Mouse (Mus musculus): ENCODE data around the gene Usp33.

Gene Usp33

DNA sequence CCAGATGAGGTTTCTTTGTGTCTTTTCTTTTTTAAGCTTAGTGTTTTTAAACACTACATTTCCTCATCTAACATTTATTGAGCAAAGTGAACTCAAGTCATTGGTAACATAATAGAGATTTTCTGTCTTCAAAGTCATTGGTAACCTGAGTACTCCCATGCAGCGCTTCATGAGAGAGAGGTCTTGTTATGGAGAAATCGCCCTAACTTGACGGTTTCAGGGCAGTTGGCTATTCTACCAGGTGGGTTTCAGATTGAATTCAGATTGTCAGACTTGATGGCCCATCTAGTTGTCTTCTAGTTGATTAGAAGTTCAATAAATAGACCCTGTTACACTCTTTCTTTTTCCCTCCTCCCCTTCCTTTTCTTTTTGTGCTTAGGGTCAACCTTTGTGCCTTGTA, 54.6 kb downstream of the Usp33 start:
- CTCF ChIA-PET: no interaction called here

- CTCF ChIA-PET: no interaction called here
These were observed 55.8 kb downstream of the Usp33 start for GRCm38 (mm10) chr3:152401964-152402670.

DNA sequence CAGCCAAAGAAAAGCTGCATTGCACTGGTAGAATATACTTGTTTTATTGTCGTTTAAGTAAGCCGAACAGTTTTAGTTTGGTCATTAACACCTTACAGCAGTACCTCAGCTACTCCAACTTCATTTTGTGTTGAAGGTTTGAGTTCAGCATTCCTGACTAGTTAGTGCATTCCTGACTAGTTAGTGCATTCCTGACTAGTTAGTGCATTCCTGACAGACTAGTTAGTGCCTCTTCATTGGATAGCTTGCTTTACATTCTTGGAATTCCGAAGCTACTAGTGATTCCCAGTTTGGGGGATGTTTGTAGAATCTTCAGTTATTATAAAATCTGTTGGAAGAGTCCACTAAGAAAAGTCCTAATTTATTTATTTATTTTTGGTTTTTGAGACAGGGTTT, 56.4 kb downstream of the Usp33 start:
- CTCF ChIA-PET: no interaction called here

DNA sequence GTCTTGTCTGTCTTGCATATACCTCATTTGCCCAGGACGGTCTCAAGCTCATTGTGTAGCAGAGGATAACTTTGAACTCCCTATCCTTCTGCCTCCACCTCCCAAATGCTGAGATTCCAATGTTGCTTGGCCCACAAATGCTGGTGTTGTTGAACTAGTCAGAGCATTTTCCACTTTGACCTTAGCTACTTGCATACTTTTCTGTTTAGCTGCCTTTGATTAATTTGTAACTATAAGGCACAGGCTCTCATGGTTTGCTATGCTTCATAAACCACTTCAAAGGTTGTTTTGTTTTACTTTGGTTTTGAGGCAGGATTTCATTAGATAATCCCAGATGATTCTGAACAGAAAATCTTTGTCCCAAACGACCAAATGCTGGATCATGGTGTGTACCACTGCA, 57.5 kb downstream of the Usp33 start:
- CTCF ChIA-PET: no interaction called here

- CTCF ChIA-PET: no interaction called here
These were observed 59.1 kb downstream of the Usp33 start for GRCm38 (mm10) chr3:152405420-152405819.

DNA sequence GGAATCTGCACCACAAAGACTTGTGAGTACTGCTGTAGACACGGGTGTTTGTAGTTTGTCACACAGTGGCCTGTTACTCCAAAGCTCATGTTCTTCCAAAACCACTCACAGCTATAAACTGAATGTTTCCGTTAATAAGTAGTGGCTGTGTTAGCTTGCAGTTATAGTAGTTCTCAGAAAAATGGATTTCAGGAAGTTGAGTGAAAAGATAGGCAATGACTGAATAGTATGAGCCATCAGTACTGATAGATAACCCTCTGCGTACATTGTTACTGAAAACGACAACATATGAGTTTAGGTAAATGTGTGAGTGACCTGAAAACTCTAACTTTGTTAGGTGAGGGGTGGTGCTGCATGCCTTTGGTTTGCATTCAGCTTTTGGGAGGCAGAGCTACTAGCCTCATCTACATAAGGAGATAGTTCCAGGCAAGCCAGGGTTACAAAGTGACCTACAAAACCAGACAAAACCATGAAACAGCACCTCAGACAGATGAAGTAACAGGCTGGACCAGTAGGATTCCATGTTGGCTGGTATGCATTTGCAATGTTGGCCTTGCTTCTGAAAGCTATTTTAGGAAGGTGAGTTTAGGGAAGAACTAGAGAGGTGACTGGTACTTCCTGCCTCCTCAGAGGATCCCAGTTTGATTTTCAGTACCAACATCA, 59.8 kb downstream of the Usp33 start:
- CTCF ChIA-PET: no interaction called here

DNA sequence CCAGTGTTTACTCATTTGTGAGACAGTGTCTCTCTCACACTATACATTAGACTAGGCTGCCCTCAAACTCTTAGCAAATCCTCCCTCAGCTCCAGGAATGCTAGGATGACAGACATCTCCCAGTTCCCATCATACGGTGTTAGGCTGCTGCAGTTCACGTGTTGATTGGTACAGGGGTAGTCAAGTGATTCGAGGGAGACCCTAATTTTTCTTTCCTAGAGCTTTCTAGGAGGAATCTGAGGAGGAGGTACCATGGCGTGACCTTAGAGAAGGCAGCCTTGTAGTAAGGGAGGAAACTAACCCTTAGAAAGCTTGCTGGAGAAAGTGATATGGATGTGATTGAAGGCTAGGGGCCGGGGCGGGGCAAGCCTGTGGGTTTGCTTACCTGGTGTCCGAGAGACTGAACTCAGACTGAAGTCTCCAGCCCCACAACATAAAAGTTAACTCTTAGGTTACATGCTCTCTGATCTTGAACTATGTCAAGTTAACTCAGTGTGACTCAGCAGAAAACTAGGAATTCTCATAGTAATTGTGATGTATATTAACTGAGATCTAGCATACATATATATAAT, 64.8 kb downstream of the Usp33 start:
- CTCF ChIA-PET: interaction anchor here (0.6 to 1.2 kb wide), 2 partner anchors 17 to 296 kb away, joined by 3 to 7 read pairs; no protein-coding TSS in a partner anchor

DNA sequence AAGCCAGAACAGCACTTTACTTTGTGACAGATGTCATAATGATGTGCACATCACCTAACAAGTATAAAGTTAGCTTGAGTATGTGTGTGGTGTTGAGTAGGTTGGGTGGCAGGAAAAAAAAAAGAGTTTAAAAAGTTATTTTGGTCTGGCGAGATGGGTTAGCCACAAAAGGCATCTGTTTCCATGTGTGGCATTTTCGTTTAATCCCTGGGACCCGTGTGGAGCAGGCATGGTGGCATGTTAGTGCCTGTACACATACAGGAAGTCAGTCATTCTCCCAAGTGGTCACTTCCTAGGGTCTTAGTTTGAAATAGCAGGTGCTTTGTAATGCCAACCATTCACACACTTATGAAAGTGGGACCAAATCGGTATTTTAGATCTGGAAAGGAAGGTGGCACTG, 66.1 kb downstream of the Usp33 start:
- CTCF ChIA-PET: interaction anchor here (0.6 kb wide), 1 partner anchor 62 kb away, joined by 3 read pairs; no protein-coding TSS in a partner anchor

DNA sequence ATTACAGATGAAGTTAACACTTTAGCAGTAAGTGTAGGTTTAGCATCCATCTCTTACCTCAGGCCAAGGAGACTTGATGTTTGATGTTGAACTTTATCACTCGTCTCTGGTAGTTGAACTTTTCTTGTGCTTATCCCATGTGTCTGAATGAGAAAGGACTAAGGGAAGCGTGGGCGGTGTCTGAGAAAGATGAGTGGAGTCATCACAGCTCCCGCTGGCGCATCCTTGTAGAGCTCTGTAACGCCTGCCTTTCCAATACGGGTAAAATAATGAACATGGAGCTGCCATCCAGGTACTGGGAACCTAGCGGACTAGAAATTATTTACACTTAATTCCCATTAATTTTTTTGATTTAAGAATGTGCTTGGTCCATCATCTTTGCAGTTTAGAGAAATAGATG, 82.6 kb downstream of the Usp33 start:
- CTCF ChIA-PET: no interaction called here

DNA sequence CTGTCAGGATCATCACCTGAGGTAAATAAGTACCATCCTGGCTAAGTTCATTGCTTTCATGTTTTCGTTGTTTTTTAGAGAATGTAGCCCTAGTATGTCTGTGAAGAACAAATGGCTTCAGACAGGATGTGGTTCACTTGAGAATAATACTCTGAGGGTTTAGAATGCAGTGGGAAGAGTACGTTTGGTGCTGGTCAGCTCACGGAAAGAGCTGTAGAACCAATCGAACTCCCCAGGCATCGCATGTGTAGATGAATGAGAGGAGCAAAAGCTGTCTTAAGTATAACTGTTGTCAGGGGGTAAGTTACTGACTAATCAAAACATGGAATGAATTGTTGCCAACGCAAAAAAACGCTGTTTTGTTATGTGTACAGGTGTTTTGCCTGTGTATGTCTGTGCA, 86.4 kb downstream of the Usp33 start:
- CTCF ChIA-PET: no interaction called here

DNA sequence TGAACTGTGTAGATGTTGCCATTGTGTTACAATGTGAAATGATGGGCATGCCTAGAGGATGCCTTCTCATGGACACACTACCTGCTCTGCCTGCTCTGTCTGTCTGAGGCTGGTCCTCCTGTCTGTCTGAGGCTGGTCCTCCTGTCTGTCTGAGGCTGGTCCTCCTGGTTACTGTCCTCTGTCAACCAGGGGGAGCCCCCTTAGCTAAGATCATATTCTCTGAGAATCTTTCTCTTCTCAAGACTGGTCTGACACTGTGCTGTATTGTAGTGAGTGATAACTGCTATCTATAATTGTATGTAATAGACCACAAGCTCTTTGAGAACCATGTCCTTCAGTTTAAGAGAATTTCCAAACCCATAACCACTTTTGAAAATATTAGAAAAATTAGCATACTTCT, 89.3 kb downstream of the Usp33 start:
- CTCF ChIA-PET: no interaction called here

GRCm38 (mm10) chr3:152438068-152438467, 91.8 kb downstream of the Usp33 start:
- CTCF ChIA-PET: no interaction called here

DNA sequence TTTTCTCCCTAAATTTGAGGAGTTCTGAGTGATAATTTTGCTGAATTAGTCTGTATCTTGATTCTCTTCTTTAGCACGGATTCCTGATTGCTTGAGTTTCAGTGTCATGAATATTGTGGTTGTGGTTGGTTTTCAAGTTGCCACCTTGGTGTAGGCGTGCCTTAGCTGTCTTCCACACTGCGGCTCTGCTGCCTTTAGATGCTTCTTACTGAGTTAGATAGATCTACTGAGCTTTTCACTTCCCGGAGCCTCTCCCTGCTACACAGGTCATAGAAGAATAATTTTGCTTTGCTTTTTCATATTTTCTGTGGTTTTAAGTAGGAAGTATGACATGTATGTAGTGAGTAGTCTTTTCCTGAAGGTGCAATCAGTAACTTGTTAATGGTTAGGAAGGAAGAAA, 96.5 kb downstream of the Usp33 start:
- CTCF ChIA-PET: interaction anchor here (0.7 kb wide), 1 partner anchor 38 kb away, joined by 3 read pairs; no protein-coding TSS in a partner anchor

All from spleen, embryonic (tissue).